Mouse (Mus musculus) liver, embryonic 14.5 days (tissue): Measurements from ENCODE around the gene Rtn4r.

Experiments
- CTCF ChIP-seq: IDR thresholded peaks from 2 replicates; pipeline ENCODE4 v1.5.1; 2016; ENCODE audit warnings: antibody characterized with exemption, low read depth, control low read depth
- EP300 ChIP-seq: IDR thresholded peaks from 2 replicates; pipeline ENCODE4 v1.6.1; 2016; ENCODE audit warnings: antibody characterized with exemption, low read depth

DNA sequence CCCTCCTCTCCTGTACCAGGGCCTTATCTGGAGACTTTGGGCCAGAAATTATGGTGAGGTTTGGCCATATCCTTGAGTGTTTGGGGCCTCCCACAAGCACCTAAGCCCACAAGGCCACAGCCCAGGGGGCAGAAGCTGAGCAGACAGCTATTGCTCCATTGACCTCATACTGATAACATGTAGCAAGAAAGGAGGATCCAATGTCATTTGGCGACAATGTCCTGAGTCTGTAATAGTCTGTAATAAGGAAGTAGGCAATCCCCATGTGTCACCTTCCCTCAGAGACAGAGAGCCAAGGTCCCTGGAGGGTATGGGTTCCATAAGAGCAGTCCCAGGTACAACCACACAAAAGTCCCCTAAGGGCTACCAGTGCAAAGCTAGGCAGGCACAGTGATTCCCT is 45.2 kb upstream of the Rtn4r start:
- TF ChIP-seq CTCF, result no peak
- no peak for TF ChIP-seq EP300
